Mouse (Mus musculus) hindbrain, postnatal 0 days (tissue): ENCODE measurements around the gene Slc5a7. TPM values are rescaled to one million over a fixed set of nuclear protein-coding genes. Genes with fewer than 3 reads are reported as not detected.

Experiments
- ATAC-seq: fragments of 200-750 bp; cut with Nextera tagmentation; 2 replicates; pipeline ENCODE4 v1.8.0; 2017; ENCODE audit warnings: mild to moderate bottlenecking, moderate TSS enrichment, moderate library complexity
- DNase-seq: peaks from one replicate; pipeline ENCODE4 v3.0.0-alpha.2; 2015; ENCODE audit warnings: low spot score
- H3K27ac ChIP-seq: fragments of 300-500 bp; sonication (generic); 2 replicates; pipeline ENCODE4 v1.5.1; 2014; ENCODE audit warnings: mild to moderate bottlenecking
- H3K27me3 ChIP-seq: fragments of 300-500 bp; sonication (generic); 2 replicates; pipeline ENCODE4 v1.6.1; 2014; ENCODE audit warnings: low read length, mixed read lengths; ENCODE audit not compliant: insufficient read depth
- H3K36me3 ChIP-seq: fragments of 300-500 bp; sonication (generic); 2 replicates; pipeline ENCODE4 v1.6.1; 2014; ENCODE audit warnings: low read length, mixed read lengths; ENCODE audit not compliant: insufficient read depth
- H3K4me1 ChIP-seq: fragments of 300-500 bp; sonication (generic); 2 replicates; pipeline ENCODE4 v1.6.1; 2014; ENCODE audit warnings: antibody characterized with exemption, low read length, mixed read lengths; ENCODE audit not compliant: insufficient read depth
- H3K4me2 ChIP-seq: fragments of 300-500 bp; sonication (generic); 2 replicates; pipeline ENCODE4 v1.6.1; 2014; ENCODE audit warnings: low read depth, mild to moderate bottlenecking, low read length, moderate library complexity, mixed read lengths
- H3K4me3 ChIP-seq: fragments of 300-500 bp; sonication (generic); 2 replicates; pipeline ENCODE4 v1.5.1; 2014; ENCODE audit warnings: low read length
- H3K9ac ChIP-seq: fragments of 300-500 bp; sonication (generic); replicated peaks from 2 replicates; pipeline ENCODE4 v1.6.1; 2014; ENCODE audit warnings: mild to moderate bottlenecking, low read length, moderate library complexity, mixed read lengths
- H3K9me3 ChIP-seq: fragments of 300-500 bp; sonication (generic); 2 replicates; pipeline ENCODE4 v1.6.1; 2016; ENCODE audit warnings: low read length, mixed read lengths
- CTCF ChIP-seq: IDR thresholded peaks from 2 replicates; pipeline ENCODE4 v1.5.1; 2016; ENCODE audit warnings: antibody characterized with exemption, control low read depth, low read depth
- WGBS: fragments of 180-500 bp; shearing (Covaris S2); extraction: QIAGEN DNeasy Blood & Tissue Kit; methylation state at CpG from one replicate; pipeline ENCODE4 v1.1.7; 2014; 5-methylcytosine and 5-hydroxymethylcytosine counted together
- polyA plus RNA-seq: library from polyadenylated mRNA; unstranded; fragments of >200 nt; fragmentation: Nextera tagmentation; extraction: Ambion mirVana; gene quantifications from 2 replicates; pipeline ENCODE4 v1.2.1, GENCODE M21; 2015
- total RNA-seq: library from RNA; depleted of rRNA; stranded (reverse); fragments of >200 nt; gene quantifications from 2 replicates; pipeline ENCODE4 v1.2.3, GENCODE M21; 2014; rRNA removed

Slc5a7 gene
- total RNA-seq, result 10.1 and 11.7 TPM in 2 replicates
- 9.3 and 9.5 TPM in 2 replicates for polyA plus RNA-seq

DNA sequence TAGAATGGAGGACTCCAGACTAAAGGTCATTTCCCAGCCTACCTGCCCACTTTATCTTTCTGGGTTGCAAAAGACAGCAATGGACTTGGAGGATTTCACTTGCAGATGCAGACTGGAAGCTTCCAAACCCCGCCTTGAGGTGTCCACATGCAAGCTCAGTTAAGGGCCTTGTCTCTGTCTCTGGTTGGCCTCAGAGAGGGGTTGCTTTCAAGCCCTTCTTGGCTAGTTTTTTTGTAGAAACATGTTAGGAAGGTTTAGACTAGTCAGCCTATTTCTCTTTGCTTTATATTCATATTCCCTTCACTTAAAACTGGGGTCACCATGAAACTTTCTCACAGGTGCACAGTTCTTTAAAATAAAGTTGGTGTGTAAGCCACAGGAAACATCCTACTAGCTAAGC is at the start of gene Slc5a7:
Gene Slc5a7, minus strand, starts transcription at position 101 of the 400 bp plus-strand sequence.
- peak within 1 kb of the TSS; percentile 91 for H3K4me2 ChIP-seq
- no peak within 1 kb of the TSS; the same call in 1 of the 2 replicates for H3K27ac ChIP-seq
- 55% methylated on average over 1 of the region's 1 CpGs for WGBS
- H3K9me3 ChIP-seq, result no peaks in the 10 kb centered on the region
- no peaks in the 10 kb centered on the region for H3K27me3 ChIP-seq
- no peaks in the 10 kb centered on the region for H3K4me1 ChIP-seq
- TF ChIP-seq CTCF, result no peak
- H3K4me3 ChIP-seq, result peak within 1 kb of the TSS; percentile 49
- no peak for ATAC-seq
- peak within 1 kb of the TSS; percentile 59 for H3K9ac ChIP-seq
- no peaks in the 10 kb centered on the region for H3K36me3 ChIP-seq
- no peak for DNase-seq

DNA sequence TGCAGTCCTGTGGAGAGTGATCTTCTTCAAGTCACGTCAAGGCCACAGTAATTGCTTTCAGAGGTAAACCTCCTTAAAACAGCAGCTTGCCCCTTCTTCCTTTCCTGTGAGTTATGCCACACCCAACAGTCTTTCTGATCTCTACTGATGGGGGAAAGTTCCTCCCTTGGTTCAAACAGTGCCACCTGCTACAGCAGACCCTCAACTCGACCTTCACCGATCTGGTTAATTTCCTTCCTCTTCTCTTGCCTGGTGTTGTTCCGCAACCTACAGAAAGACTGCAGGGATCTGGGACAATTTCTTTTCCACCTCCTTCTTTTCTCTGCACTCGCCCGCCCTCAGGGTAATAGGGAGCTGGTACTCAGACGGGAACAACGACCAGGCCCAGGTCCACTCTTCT is 48.8 kb upstream of the Slc5a7 start:
- TF ChIP-seq CTCF, result no peak
- ATAC-seq, result no peak

DNA sequence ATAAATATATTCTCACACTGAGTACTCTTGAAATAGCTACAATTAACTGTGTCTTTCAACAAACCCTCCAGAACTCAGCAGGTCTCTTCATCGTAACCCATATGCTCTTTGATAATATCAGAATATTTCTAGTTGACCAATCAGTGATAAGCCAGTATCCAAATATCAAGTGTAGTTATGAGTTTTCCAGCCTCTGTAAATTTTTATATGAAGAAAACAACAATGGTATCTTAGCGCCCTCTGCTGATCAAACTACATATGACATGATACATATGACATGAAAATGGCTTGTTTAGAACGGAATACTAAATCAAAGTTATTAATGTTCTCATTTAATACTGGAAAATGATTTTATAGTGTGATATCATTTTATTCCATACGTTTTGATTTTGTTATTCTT is 44.6 kb upstream of the Slc5a7 start:
- no peak for ATAC-seq
- H3K9ac ChIP-seq, result no peak overlapping the region
- WGBS, result 21% methylated on average over 4 of the region's 4 CpGs
- peak; percentile 75 for TF ChIP-seq CTCF
- no peaks in the 10 kb centered on the region for H3K9me3 ChIP-seq
- H3K4me2 ChIP-seq, result no peak overlapping the region
- no peaks in the 10 kb centered on the region for H3K4me1 ChIP-seq
- no peaks in the 10 kb centered on the region for H3K36me3 ChIP-seq
- no peaks in the 10 kb centered on the region for H3K27me3 ChIP-seq
- no peak overlapping the region for H3K4me3 ChIP-seq
- DNase-seq, result peak; percentile 86
- no peak overlapping the region for H3K27ac ChIP-seq

More for the DNA sequence above, 48.8 kb upstream of the Slc5a7 start:
- Histone ChIP-seq H3K36me3 (no peaks in the 10 kb centered on the region), H3K27ac (no peak overlapping the region), H3K4me2 (no peak overlapping the region), H3K4me3 (no peak overlapping the region), H3K27me3 (no peaks in the 10 kb centered on the region), H3K9ac (no peak overlapping the region), H3K9me3 (no peaks in the 10 kb centered on the region), H3K4me1 (no peaks in the 10 kb centered on the region)
- no peak for DNase-seq
- WGBS, result 86% methylated on average over 8 of the region's 8 CpGs

DNA sequence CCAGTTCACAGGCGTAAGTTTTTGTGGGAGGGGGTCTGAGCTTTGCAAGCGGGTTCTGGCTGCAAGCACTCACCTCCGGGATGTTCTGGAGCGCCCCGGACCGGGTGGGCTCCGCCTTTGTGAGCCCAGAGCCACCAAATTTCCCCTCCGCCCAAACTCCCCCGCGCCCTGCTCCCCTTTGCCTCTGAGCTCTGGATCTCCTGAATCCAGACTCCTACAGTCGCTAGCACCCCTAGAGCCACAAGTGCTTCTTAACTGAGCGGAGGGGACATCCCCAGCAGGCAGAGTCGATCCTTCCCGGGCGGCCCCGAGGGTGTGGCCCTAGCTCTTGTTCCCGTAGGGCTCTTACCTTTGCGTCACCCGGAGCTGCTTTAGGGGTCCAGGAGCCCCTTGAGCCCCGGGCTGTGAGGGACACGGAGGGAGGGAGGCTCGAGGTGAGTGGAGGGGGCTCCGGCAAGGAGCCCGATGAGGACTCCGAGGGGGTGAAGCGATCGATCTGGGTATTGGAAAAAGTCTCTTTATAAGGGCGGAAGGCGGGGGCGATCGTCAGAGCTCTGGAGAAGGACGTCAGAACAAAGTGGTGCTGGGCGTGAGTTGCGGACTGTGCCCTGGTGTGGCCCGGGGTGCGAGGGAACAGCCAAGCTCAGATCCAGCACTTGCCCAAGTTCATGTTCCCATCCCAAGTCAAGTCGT is 456 bp downstream of the Slc5a7 start:
- H3K9ac ChIP-seq, result peak overlapping the region; percentile 59
- DNase-seq (peak; percentile 22), ATAC-seq (peak; percentile 63)
- peak overlapping the region; percentile 91 for H3K4me2 ChIP-seq
- no peak for TF ChIP-seq CTCF
- H3K4me1 ChIP-seq, result no peaks in the 10 kb centered on the region
- no peak overlapping the region; the same call in 1 of the 2 replicates for H3K27ac ChIP-seq
- no peaks in the 10 kb centered on the region for H3K9me3 ChIP-seq
- no peaks in the 10 kb centered on the region for H3K27me3 ChIP-seq
- H3K36me3 ChIP-seq, result no peaks in the 10 kb centered on the region
- H3K4me3 ChIP-seq, result peak overlapping the region; percentile 49
- WGBS, result 4% methylated on average over 37 of the region's 37 CpGs

DNA sequence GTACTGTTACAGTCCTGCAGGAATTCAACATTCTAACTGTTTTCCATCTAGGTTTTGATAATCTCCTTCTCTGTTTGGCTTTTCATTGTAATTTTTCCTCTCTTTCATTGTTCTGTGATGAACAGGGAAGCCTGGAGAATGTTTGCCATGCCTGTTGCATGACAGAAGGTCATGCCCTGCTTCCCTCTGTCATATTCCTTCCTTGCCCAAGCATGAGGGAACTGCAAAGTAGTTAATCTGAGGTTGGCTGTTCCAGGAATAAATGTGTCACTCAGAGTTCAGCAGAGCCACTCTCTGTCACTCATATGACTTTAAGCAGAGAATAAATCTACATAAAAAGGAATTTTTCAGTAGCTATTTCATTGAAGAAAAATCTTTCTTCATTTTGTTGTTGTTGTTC is 48.1 kb downstream of the Slc5a7 start:
- TF ChIP-seq CTCF, result no peak
- no peak overlapping the region for H3K4me2 ChIP-seq
- H3K4me3 ChIP-seq, result no peak overlapping the region

DNA sequence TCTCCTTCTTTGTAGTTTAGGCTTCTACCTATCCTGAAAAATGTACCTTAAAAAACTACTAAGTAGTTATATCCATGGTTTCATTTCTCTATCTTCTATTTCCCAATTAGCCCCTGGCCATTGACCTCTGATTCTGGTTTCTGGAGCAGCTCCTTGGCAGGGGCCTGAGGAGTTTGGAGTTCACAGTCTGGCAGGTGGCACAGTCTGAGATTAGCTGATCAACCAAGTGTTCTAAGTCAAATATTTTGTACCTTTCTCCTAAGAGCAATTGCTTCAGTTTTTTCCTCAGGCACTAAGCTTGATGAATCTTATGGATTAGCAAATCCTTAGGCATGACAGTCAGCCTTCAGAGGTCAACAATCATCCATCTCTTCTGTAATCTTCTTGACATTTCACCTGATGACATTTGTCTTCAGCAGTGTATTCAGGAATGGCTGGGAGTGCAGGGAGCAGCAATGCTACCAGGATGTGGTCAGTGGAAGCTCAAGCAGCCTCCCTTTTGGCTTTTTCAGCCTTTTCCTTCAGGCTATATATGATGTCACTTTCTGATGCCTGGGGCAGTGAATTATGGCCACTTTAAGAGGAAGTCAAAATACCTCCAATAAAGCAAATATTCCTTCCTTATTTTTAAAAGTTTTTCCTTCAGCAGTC is 55.1 kb downstream of the Slc5a7 start:
- no peak overlapping the region for H3K4me2 ChIP-seq
- H3K36me3 ChIP-seq, result no peaks in the 10 kb centered on the region
- no peak for TF ChIP-seq CTCF
- no peaks in the 10 kb centered on the region for H3K27me3 ChIP-seq
- DNase-seq, result no peak
- H3K9me3 ChIP-seq, result no peaks in the 10 kb centered on the region
- H3K4me3 ChIP-seq, result no peak overlapping the region
- H3K4me1 ChIP-seq, result no peaks in the 10 kb centered on the region
- no peak overlapping the region for H3K9ac ChIP-seq
- no peak for ATAC-seq
- H3K27ac ChIP-seq, result no peak overlapping the region

More for the DNA sequence above, 48.1 kb downstream of the Slc5a7 start:
- Histone ChIP-seq H3K4me1 (no peaks in the 10 kb centered on the region), H3K27ac (no peak overlapping the region), H3K9ac (no peak overlapping the region), H3K9me3 (no peaks in the 10 kb centered on the region), H3K27me3 (no peaks in the 10 kb centered on the region), H3K36me3 (no peaks in the 10 kb centered on the region)
- DNase-seq (no peak), ATAC-seq (no peak)

DNA sequence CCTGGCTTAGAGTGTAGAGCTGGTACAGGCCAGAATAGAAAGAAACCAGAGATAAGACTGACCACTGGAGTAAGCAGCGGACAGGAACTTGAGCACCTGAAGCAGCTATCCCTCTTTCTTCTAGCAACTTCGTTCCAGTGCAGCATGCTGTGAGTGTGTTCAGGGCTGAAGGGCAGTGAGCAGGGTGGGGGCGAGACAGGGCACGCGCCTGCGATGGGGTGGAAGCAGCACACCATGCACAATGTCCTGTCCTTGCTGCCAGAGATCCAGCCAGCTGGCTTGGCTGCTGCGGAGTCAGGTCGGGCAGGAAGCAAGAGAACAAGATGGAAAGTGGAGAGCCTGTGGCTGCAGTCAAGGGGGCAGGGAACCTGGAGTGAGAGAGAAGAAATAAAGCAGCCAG is 59.4 kb downstream of the Slc5a7 start:
- Histone ChIP-seq H3K4me2 (no peak overlapping the region), H3K27me3 (no peaks in the 10 kb centered on the region), H3K36me3 (no peaks in the 10 kb centered on the region), H3K4me1 (no peaks in the 10 kb centered on the region), H3K27ac (no peak overlapping the region), H3K4me3 (no peak overlapping the region), H3K9me3 (no peaks in the 10 kb centered on the region), H3K9ac (no peak overlapping the region)
- ATAC-seq (no peak), DNase-seq (no peak)
- no peak for TF ChIP-seq CTCF
- 71% methylated on average over 8 of the region's 8 CpGs for WGBS
